In genomic region chr12:76926338-76926945, GRCm38 (mm10) we compare ENCODE assay signal across 17 mouse cellular contexts. TPM values are rescaled to one million over a fixed set of nuclear protein-coding genes. Genes with fewer than 3 reads are reported as not detected.
A peak's percentile ranks its signal among the peaks of the same experiment; 100 is the strongest.
DNase-seq lines count a peak whose midpoint lies in the region; ATAC-seq and TF ChIP-seq lines count a peak whose summit lies in the region.
"Had no signal": no experiment of that assay in that cellular context is flagged by ENCODE, and none has a peak within 500 bp of the region (broad histone marks: within the 10 kb centered on the region; RNA-seq: fewer than 3 reads in every experiment).

No protein-coding gene starts in this region.

- no peak overlapping the region for H3K9ac ChIP-seq in heart, embryonic 16.5 days (ENCODE audit: low read length)
- no peak overlapping the region for H3K9ac ChIP-seq in stomach, postnatal 0 days (ENCODE audit: low read length)
- no peak overlapping the region for H3K9ac ChIP-seq in forebrain, embryonic 11.5 days (ENCODE audit: low read length)
- H3K9ac ChIP-seq: forebrain, embryonic 15.5 days; liver, embryonic 15.5 days had no signal

- peak; percentile 41 for DNase-seq in gastrocnemius, postnatal 25 days
- DNase-seq in gastrocnemius, postnatal 10 days = no peak
- peak; percentile 19 to 48 for DNase-seq in urinary bladder, adult 18-20 months (ENCODE audit: low spot score in 2 of 2)
- DNase-seq in urinary bladder, adult 2 months (ENCODE audit: low spot score) = no peak
- DNase-seq in stomach, postnatal 0 days (ENCODE audit: low spot score) = no peak
- no peak for DNase-seq in right cerebral cortex, postnatal 25 days
- no peak for DNase-seq in forebrain, embryonic 11.5 days (ENCODE audit: low spot score)
- DNase-seq: kidney, postnatal 25 days; thymus, postnatal 36 days had no signal

- no peak overlapping the region for H3K4me3 ChIP-seq in heart, embryonic 16.5 days (ENCODE audit: low read length)
- no peak overlapping the region for H3K4me3 ChIP-seq in stomach, postnatal 0 days (ENCODE audit: low read depth, low read length)
- no peak overlapping the region for H3K4me3 ChIP-seq in forebrain, embryonic 11.5 days (ENCODE audit: low read depth, low read length)
- H3K4me3 ChIP-seq: forebrain, embryonic 15.5 days; hindbrain, embryonic 10.5 days; limb, embryonic 10.5 days; liver, embryonic 15.5 days had no signal

- WGBS in heart, embryonic 16.5 days = 67% methylated on average over 10 of the region's 10 CpGs
- 59% methylated on average over 10 of the region's 10 CpGs for WGBS in stomach, postnatal 0 days
- 84% methylated on average over 10 of the region's 10 CpGs for WGBS in forebrain, embryonic 11.5 days

- H3K4me2 ChIP-seq in heart, embryonic 16.5 days (ENCODE audit: low read depth, low read length) = no peak overlapping the region
- no peak overlapping the region for H3K4me2 ChIP-seq in stomach, postnatal 0 days (replicated peaks; ENCODE audit: low read depth)
- H3K4me2 ChIP-seq in forebrain, embryonic 11.5 days (ENCODE audit: low read depth, low read length, severe bottlenecking) = no peak overlapping the region
- H3K4me2 ChIP-seq: forebrain, embryonic 15.5 days; liver, embryonic 15.5 days had no signal

- 0 out of 2 replicates have a peak, but pooled peaks cover 3% of the 10 kb centered on the region for H3K36me3 ChIP-seq in heart, embryonic 16.5 days (ENCODE audit: control insufficient read depth, insufficient read depth)
- H3K36me3 ChIP-seq in stomach, postnatal 0 days (ENCODE audit: control insufficient read depth, insufficient read depth, low read length) = no peaks in the 10 kb centered on the region
- no peaks in the 10 kb centered on the region for H3K36me3 ChIP-seq in forebrain, embryonic 11.5 days (ENCODE audit: control insufficient read depth, insufficient read depth, low read length)
- H3K36me3 ChIP-seq: hindbrain, embryonic 10.5 days; limb, embryonic 10.5 days; liver, embryonic 15.5 days had no signal

- H3K27me3 ChIP-seq in heart, embryonic 16.5 days (ENCODE audit: control insufficient read depth, insufficient read depth, low read length) = no peaks in the 10 kb centered on the region
- H3K27me3 ChIP-seq in stomach, postnatal 0 days (ENCODE audit: control insufficient read depth, insufficient read depth, low read length) = no peaks in the 10 kb centered on the region
- no peaks in the 10 kb centered on the region for H3K27me3 ChIP-seq in forebrain, embryonic 11.5 days (ENCODE audit: control insufficient read depth, insufficient read depth, low read length)
- H3K27me3 ChIP-seq: forebrain, embryonic 15.5 days; liver, embryonic 15.5 days had no signal

- TF ChIP-seq EP300 in stomach, postnatal 0 days (optimal IDR thresholded peaks at IDR 0.05) = no peak

- peaks cover 3% of the 10 kb centered on the region; the same call in 1 of the 2 replicates for H3K4me1 ChIP-seq in heart, embryonic 16.5 days (ENCODE audit: control insufficient read depth, insufficient read depth, low read length)
- no peaks in the 10 kb centered on the region for H3K4me1 ChIP-seq in stomach, postnatal 0 days (replicated peaks; ENCODE audit: control insufficient read depth, insufficient read depth)
- H3K4me1 ChIP-seq in forebrain, embryonic 11.5 days (replicated peaks; ENCODE audit: control insufficient read depth, insufficient read depth, low read length) = 0 out of 2 replicates have a peak, but pooled peaks cover 2% of the 10 kb centered on the region
- H3K4me1 ChIP-seq: forebrain, embryonic 15.5 days; limb, embryonic 10.5 days had no signal

- no peaks in the 10 kb centered on the region for H3K9me3 ChIP-seq in heart, embryonic 16.5 days (replicated peaks; ENCODE audit: control insufficient read depth, low read length)
- no peaks in the 10 kb centered on the region for H3K9me3 ChIP-seq in stomach, postnatal 0 days (ENCODE audit: control insufficient read depth, low read length)
- no peaks in the 10 kb centered on the region for H3K9me3 ChIP-seq in forebrain, embryonic 11.5 days (ENCODE audit: control insufficient read depth, low read length)
- H3K9me3 ChIP-seq: forebrain, embryonic 15.5 days; hindbrain, embryonic 10.5 days; limb, embryonic 10.5 days; liver, embryonic 15.5 days had no signal

- H3K27ac ChIP-seq in heart, embryonic 16.5 days (ENCODE audit: low read length) = no peak overlapping the region
- peak overlapping the region; percentile 73 for H3K27ac ChIP-seq in stomach, postnatal 0 days (replicated peaks)
- no peak overlapping the region for H3K27ac ChIP-seq in forebrain, embryonic 11.5 days (ENCODE audit: low read depth, low read length)
- H3K27ac ChIP-seq: forebrain, embryonic 15.5 days; hindbrain, embryonic 10.5 days; limb, embryonic 10.5 days; liver, embryonic 15.5 days had no signal

- no peak for TF ChIP-seq CTCF in stomach, postnatal 0 days (IDR thresholded peaks at IDR 0.05; ENCODE audit: low read depth)

- 0 out of 2 replicates have a peak, but pooled peaks have one; percentile 42 for ATAC-seq in heart, embryonic 16.5 days (replicated peaks; ENCODE audit: extremely low read depth, insufficient read depth, low FRiP score)
- peak; percentile 24 for ATAC-seq in stomach, postnatal 0 days (ENCODE audit: low FRiP score, low TSS enrichment)
- no peak for ATAC-seq in forebrain, embryonic 11.5 days (replicated peaks; ENCODE audit: low FRiP score)
- ATAC-seq: activated CD4-positive, CD25-positive, alpha-beta regulatory T cell, adult 4 months; CD4-positive, CD25-positive, alpha-beta regulatory T cell, adult 4 months; forebrain, embryonic 15.5 days; midbrain, embryonic 16.5 days had no signal

RNA-seq across cellular contexts. Expression of gene Max, which starts 35.6 kb away (rescaled TPM):
- 10 to 100 TPM; 24.5 to 26.8 TPM for total RNA-seq in gastrocnemius, postnatal 25 days (2021)
- total RNA-seq in gastrocnemius, postnatal 10 days (2021) = 10 to 100 TPM; 41.8 to 43.1 TPM
- polyA plus RNA-seq in urinary bladder, adult 2 months (2012; rRNA removed) = 42.5 and 57.7 TPM in 2 replicates
- 6.9 and 11.6 TPM in 2 replicates for polyA plus RNA-seq in heart, embryonic 16.5 days (2015; fragmentation: Nextera tagmentation; extraction: Ambion mirVana)
- polyA plus RNA-seq in stomach, postnatal 0 days (2015; fragmentation: Nextera tagmentation; extraction: Ambion mirVana) = 11.4 TPM in 2 replicates
- polyA plus RNA-seq in forebrain, embryonic 11.5 days (2014; fragmentation: Nextera tagmentation; extraction: Ambion mirVana) = 19.4 and 21.5 TPM in 2 replicates

Comparison
In these comparisons a context has a peak if more than half of its experiments do, and no peak if none do; other contexts are left out.
1. DNase-seq: peak in gastrocnemius, postnatal 25 days (single experiment) and urinary bladder, adult 18-20 months (2 of 2); none in gastrocnemius, postnatal 10 days (single experiment), urinary bladder, adult 2 months (single experiment), stomach, postnatal 0 days (single experiment), right cerebral cortex, postnatal 25 days (single experiment) and forebrain, embryonic 11.5 days (single experiment).